Mouse (Mus musculus) heart, postnatal 0 days (tissue): ENCODE measurements at regions not wholly inside any gene's neighbourhood (a gene's known extent, or its start where the extent isn't known, plus 50 kb on each side); places are given as distances from the start of the nearest gene placed in this dataset.

ENCODE experiments used
- CTCF ChIP-seq: IDR thresholded peaks from 2 replicates; pipeline ENCODE4 v1.5.1; 2016; ENCODE audit warnings: antibody characterized with exemption, control low read depth, low read depth
- EP300 ChIP-seq: IDR thresholded peaks from 2 replicates; pipeline ENCODE4 v1.6.1; 2016; ENCODE audit warnings: antibody characterized with exemption, low read depth

GRCm38 (mm10) chr2:167865525-167865924 is 66.3 kb upstream of the Ptpn1 start:
- TF ChIP-seq CTCF (no peak), EP300 (no peak)
